Mouse (Mus musculus) retina, adult 2 months (tissue): ENCODE results near the gene Fam81a.
A peak's percentile ranks its signal among the peaks of the same experiment; 100 is the strongest.

Source experiments
- DNase-seq: peaks from one replicate; pipeline ENCODE4 v3.0.0-alpha.2; 2012; ENCODE audit warnings: low read depth, low spot score

Gene Fam81a

DNA sequence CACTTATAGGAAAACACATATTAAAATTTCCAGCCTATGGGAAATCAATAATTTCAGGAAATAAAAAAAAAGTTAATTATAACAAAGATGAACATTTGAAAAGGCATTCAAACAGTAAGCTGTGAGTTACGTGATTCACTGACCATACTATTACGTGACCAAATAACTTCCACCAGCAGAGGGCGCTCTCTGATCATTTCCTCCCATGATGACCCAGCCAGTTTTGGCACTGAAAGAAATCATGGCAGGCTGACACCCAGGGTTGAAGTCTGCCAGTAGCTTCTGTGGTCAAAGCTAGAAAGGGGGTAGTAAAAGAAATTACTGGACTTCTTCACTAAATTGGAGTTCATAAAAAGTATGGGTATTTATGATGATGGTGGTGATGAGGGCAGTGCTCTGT lies 33.1 kb downstream of the Fam81a start:
- DNase-seq: peak; percentile 60

DNA sequence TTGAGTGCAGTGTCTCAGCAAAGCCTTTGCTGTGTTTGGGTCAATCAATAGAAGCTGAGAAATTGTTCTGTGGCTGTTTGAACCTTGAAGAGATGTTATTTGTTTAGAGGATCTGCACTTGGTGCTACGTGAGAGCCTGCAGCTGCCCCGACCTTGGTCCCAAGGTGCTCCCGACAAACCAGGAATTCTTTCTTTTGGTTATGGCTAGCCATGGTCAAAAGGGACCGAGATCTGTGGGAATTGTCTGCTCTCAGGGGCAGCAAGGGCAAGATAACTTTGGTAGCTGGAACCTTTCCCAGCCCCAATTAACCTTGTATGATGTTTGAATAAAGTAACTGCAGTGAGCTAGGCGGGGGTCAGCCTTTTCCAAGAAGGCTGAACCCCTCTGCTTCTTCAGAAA lies 34.2 kb downstream of the Fam81a start:
- DNase-seq: no peak

DNA sequence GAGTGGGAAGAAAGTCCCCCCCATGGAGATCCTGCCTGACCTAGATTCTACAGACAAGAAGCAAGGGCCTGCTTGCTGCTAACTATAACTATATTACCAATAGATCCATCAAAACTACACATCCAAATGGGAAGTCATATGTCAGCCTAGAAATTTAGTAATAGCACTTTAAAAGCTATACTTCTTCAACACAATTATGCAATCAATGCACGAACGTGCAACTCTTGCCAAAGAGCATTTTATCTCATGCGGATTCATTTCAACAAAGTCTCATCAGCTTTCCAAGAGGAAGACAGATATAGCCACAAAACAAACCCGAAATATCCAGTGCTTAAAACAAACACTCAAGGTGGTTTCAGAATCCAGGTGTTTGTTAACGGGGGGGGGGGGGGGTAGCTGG lies 36.8 kb downstream of the Fam81a start:
- DNase-seq: no peak

DNA sequence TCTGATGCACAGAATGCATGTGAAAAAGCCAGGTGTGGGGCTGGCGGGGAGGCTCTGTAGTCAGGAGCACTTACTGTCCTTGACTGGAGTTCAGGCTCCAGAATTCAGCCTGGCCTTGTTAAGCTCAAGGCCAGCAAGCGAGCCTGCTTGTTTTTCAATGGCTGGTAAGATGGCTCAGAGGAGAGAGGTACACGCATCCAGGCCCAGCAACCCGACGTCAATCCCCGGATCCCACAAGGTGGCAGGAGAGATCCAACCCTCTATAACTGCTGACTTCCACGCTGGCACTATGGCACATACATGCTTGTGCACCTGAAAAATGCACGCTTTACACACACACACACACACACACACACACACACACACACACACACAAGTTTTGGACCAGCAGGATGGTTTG lies 39.3 kb downstream of the Fam81a start:
- DNase-seq: no peak

DNA sequence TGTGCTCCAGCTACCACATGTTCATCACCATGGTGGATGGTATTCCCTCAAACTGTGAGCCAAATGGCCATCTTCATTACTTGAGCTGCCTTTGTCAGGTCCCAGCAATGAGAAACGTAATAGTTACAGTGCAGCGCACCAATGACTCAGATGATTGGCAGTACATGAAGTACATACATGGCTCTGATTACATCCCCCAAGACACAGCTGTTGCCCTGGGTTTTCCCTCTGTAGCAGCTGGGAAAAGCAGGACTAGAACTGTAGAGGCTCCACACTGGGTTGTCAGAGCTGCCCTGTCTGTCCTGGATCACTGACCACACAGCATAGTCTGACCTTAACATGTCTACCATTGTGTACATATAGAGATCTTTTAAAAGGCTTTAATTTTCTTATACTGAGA lies 44.8 kb downstream of the Fam81a start:
- DNase-seq: no peak

DNA sequence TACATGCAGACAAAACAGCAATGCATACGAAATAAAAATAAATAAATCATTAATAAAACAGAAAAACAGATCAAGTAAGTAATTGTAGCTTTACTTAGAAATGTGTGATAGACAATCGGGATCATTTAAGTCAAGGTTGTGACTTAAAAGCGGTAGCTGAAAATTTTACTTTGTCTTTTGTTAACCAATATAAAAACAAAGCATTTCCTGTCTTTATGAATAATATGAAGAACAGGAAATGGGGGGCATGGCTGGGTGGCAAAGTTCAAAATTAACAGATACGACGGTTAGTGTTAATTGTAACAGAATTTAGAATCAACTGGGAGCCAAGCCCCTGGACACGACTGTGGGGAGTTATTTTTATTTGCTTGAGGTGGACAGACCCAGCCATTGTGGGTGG lies 47.3 kb downstream of the Fam81a start:
- no peak for DNase-seq

DNA sequence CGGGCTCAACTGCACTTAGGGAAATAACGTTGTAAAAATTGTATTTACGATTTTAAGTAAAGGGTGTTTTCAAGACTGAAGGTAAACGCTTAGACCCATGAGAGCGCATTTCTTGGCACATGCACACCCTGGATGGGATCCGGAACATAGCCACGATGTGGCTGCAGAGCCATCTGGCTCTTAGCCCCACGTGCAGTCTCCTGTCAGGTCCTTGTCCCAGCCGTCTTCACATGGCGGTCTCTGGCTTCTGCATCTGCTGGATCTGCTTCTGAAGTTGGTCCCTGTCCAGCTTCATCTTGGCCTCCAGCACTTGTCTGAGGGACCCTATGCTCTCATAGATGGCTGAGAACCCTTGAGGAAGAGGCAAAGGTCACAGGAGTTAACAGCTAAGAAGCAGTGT lies 51.8 kb downstream of the Fam81a start:
- DNase-seq: no peak

DNA sequence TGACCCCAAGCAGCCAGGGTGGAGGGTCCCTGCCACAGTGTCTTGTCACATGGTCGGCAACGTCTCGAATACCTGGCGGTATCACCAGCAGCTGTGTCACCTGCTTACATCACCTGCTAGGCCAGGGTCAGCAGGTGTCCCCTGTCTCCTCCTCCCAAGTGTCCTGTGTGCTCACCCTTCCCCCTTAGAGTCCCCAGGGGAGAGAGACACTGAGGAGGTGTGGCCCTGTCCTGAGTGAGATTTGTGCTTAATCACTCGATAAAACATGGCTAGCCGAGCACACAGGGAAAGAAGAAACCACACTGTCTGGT lies 53.6 kb downstream of the Fam81a start:
- no peak for DNase-seq

DNA sequence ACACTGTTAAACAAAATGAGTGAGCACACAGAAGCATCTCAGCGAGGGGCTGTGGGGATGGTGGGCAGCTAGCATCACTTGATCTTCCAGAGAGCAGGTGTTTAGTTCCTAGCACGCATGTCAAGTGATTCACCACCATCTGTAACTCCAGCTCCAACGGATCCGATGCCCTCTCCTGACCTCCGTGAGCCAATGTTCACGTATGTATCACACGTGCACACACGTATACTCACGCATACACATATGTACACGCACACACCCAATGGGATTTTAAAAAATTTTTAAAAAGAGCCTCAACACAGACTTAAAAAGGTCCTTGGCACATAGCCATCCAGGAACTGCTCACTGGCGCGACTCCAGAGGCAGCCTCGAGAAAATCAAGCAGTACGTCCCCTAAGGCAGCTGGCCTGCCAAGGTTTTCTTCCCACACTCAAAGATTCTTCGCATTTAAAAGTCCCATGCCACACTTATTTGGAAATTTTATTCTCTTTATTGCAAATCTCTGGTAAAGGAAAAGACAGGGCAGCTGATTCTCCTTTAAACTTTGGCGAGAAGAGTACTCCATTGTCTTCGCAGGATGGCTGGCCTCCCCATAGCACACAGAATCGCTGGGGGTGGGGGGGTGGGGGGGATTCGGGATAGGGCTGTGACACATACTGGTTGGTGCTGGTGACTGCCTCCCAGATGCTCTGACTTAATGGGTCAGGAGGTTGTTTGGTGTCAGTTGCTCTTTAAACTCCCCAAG lies 54.1 kb downstream of the Fam81a start:
- DNase-seq: no peak

DNA sequence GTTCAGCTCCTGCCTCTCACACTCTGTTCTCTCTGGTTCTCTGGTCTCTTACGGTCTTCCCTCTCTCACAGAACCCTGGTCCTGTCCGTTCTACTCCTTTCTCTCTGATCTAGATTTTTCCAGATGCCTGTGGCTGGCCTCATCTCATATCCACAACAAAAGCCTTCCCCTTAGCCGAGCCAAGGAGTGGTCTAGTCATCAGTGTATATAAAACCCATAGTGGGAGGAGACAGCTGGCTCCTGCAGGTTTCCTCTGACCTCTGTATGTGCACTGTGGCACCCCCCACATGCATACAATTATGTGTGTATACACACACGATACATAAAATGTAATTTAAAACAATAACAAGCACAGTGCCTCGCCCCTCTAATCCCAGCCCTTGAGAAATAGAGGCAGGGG lies 55.0 kb downstream of the Fam81a start:
- no peak for DNase-seq

DNA sequence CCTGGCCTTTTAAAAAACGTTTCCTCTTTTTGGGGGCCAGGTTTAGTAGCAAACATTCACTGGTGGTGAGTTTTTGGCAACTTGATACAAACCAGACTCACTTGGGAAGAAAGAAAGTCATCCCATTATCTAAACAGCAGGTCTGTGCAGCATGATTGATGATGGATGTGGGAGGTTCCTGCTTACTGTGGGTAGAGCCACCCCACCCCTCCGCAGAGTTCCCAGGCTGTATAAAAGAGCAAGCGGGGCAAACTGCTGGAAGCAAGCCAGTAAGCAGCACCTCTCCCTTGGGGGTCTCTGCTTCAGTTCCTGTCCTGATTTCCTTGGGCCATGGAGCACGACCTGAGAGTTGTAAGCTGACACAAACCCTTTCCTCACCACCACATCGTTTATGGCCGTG lies 56.3 kb downstream of the Fam81a start:
- DNase-seq: no peak

DNA sequence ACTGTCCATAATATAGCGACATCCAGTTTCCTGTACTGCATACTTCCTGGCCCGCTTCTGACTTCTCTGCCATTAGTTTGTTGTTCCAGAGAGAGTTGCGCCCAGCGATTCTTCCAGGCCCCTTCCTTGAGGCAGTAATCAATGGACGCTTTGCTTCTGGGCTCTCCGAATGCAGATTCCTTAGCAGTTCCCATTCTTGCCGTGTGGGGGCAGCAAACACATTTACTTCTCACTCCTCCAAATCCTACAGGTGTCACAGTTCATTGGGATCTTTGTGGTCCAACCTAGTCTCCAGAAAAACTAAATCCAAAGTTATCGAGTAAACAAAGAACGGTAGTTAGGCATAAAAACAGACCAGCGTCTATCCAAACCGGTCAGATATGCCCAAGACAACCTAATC lies 58.3 kb downstream of the Fam81a start:
- DNase-seq: no peak

DNA sequence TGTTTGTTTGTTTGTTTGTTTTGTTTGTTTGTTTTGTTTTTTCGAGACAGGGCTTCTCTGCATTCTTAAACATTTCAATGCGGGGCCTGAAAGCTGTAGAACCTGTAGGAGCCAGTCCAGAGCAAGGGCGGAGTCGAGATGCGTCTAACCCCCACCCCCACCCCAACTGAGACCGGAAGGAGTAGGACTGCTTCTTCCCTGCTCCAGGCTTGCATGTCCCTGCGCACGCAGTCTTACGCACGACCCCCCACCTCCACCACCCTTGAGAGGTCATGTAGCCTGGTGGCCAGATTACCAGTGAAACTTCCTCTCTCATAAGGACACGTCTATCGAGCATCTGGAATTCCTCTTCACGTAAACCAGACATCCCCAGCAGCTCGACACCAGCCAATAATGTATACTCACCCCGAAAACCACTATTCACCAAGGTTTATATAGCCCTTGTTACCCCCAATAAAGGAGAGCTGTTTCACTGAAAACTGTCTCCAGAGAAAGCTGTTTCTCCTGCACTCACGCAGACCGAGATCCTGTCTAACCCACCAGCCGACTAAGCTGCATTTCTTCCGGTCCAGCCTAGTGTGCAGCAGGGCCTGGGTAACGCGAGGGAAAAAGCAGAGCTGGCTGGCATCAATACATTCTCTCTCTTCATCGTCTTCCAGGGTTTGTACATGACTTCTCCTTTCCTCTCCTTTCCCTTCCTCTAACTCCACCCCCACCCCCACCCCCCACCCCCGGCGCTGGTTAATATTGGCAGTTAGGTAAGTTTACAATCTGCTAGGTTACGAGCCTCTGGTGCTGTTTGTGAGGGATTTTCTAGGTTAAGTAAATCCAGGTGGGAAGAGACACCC lies 59.8 kb downstream of the Fam81a start:
- DNase-seq: no peak

DNA sequence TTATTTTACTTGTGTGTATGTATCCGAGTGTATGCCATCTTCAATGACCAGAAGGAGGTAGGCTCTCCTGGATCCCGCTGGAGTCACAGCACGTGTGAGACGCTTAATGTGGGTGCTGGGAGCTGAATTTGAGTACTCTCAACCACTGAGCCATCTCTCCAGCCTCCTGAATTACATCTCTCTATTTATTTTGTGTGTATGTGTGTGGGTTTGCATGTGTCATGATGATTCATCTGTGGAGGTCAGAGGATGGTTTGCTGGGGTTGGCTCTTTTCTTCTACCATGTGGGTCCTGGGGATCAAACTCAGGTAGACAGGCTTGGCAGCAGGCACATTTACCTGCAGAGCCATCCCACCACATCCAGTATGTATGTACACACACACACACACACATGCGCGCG lies 60.6 kb downstream of the Fam81a start:
- DNase-seq: no peak

DNA sequence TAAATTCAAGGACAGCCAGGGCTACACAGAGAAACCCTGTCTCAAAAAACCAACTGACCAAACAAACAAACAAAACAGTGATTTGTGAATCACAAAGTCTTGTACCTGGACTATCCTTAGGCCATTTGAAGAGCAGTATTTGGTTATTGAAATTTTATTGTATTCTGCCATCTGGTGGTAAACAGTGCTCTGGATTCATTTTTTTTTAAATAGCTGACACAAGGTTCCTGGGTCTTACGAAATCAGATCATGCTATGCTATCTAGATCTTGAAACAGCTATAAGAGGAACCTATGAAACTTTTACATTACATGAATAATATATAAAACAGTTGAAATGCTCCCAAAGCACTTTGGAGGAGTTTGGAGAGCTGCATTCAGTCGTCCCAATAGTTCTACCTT lies 61.4 kb downstream of the Fam81a start:
- no peak for DNase-seq

DNA sequence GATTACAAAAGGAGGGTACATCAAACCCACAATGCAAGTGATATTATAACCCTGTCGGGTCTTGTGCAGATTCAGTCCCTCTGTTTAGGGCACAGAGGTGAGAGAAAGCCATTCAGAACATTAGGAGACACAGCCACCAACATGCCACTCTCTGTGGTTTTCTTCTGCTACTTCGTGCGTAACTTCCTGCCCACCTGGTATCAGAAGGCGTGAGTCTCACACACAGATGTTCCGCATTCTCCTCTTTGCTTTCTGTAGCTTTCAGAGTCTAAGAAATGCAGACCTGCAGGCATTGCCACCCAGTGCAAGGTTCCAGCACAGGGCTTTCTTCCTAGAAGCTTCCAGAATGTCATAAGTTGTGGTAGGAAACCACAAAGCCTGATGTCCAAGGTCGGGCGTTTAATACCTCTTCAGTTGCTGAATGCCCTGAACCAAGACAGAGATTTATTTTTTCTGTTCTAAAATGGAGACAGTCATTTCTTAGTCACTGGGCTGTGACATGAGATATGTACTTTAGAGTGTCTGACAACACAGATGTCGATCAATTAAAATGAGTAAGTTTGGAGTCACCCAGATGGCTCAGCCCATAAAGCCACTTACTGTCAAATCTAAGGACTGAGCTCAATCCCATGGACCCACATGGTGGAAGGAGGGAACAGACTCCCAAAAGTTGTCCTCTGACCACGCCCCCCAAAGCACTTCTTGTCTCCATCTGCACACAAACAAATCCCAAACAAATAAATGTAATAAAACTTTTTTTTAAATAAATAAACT lies 62.1 kb downstream of the Fam81a start:
- no peak for DNase-seq

DNA sequence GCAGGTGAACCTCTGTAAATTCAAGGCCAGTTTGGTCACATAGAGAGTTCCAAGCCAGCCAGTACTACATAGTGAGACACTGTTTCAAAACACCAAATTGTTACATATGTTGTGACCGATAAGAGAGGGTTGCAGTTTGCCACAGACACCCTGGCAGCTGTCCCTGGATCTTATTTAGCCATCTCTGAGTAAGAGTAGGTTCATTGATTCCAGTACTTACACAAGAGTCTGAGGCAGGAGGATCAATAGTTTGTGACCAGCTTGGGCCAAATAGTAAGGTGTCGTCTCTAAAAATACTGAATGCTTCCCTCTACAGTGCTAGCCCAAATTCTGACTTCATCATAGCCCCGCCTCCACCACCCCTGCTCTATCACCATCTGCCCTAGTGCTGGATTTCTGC lies 64.3 kb downstream of the Fam81a start:
- DNase-seq: no peak

DNA sequence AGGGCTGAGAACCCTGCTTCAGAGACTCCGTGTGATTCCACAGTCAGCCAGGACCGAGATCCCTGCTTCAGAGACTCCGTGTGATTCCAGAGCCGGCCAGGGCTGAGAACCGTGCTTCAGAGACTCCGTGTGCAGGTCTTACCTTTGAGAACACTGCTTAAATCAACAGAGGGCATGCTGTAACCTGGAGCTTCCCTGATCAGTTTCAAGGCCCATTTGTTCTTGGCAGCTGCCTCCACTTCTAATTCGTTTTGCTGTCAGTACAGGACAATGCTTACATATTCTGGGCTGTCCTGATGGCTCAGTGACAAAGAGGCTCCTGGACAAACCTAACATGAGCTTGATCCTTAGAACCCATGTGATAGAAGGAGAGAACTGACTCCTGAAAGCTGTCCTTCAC lies 65.2 kb downstream of the Fam81a start:
- DNase-seq: no peak

DNA sequence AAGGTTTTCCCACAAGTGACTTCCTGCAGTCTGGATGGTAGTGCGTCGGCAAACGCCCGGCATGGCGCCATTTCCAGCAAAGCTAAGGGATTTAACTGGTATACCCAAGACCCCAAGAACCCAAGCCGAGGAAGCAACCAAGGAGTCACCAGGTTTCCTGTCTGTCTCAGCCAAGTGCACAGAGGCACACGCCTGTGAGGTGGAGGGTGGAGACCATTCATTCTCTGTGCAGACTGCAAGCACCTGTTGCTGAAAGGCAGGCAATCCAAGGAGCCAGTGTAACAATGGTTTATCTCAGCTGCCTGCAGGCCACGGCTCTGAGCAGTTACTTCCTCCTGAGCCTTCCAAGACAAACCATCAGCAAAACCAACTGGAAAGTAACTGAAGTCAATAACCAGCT lies 70.0 kb downstream of the Fam81a start:
- no peak for DNase-seq

DNA sequence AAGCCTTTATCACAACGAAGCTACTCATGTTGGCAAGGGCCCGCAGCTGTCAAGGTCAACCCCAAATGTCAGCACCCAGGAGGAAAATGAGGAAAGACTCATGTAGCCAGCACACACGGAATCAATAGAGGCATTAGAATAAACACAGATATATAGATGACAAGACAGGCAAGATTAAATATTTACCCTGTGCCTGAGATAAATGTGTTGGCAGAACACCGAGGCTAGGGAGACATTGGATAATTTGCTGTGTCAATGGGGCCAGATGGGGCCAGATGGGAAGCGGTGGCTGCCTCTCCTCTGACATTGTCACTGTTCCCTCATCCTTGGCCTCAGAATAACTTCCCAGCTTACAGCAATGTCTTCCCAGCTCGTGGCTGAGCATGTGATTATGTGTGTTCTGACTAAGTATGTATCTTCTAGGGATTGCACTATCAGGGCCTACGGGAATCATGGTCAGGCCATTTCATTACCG lies 72.4 kb downstream of the Fam81a start:
- DNase-seq: no peak

DNA sequence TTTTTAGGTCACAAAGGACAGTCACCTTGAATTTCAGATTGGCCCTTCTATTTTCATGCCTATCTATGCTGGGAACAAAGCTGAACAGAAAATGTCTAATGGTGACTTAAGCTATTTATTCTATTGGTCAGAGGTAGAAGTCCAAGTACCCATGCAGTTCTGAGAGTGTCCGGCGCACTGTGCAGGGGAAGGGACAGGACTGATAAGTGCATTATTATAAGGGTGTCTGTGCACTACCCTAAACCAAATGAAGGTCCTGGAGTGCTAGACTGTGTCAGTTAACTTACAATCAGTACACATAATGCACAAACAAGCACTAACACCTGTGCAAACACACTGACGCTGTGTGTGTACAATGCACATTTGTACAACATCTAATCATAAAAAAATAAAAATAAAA lies 74.9 kb downstream of the Fam81a start:
- DNase-seq: no peak

DNA sequence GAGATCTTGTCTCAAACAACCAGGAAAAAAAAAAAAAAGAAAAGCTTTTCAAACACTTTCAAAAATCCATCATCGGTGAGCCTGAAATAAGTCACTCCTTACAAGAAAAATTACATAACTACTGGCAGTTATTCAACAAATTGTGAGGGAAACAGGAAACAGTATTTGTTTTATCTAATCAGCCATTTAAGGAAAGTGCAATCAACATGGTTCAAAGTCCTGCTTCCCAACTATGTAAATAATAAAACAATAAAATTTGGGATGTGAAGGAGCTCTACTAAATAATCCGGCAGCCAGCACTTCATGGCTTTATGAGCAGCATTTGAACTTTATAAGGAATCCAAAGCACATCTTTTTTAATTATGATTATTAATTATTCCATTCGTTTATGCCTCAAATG lies 80.3 kb downstream of the Fam81a start:
- DNase-seq: no peak

DNA sequence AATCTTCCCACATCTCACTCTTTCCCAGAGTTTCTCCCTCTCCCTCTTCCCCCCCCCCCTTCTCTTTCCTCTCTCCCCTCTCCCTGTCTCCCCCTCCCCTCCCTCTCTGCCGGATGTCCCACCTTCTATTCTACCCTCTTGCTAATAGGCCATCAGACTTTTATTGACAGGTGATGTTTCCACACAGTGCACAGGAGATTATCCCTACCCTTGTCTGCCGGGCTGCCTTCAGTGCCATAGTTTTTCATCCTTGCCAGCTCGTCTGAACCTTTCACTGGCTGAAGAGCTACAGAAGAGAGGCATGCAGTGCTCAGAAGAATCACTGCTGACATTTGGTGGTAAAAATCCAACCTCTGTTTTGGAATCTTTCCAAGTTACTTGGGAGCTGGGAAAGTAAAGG lies 88.9 kb downstream of the Fam81a start:
- no peak for DNase-seq
